Mouse (Mus musculus) ES-Bruce4 (cell line): Measurements from ENCODE around the gene 2310022A10Rik.

ENCODE experiments used
- CTCF ChIP-seq: IDR thresholded peaks from one replicate; pipeline ENCODE4 v1.8.1; 2011; ENCODE audit warnings: low read depth, low read length
- EP300 ChIP-seq: IDR thresholded peaks from 2 replicates; pipeline ENCODE4 v1.6.1; 2011; ENCODE audit warnings: low read depth, low read length; ENCODE audit not compliant: insufficient read depth
- POLR2A ChIP-seq: IDR thresholded peaks from one replicate; pipeline ENCODE4 v1.8.1; 2011; ENCODE audit warnings: low read length; ENCODE audit not compliant: insufficient read depth

GRCm38 (mm10) chr7:27631439-27631838, 78.4 kb downstream of the 2310022A10Rik start:
- TF ChIP-seq EP300 = no peak
- no peak for TF ChIP-seq CTCF
- no peak for TF ChIP-seq POLR2A
